Mouse (Mus musculus): Measurements from ENCODE around the gene Cpeb3.

Cpeb3 gene

DNA sequence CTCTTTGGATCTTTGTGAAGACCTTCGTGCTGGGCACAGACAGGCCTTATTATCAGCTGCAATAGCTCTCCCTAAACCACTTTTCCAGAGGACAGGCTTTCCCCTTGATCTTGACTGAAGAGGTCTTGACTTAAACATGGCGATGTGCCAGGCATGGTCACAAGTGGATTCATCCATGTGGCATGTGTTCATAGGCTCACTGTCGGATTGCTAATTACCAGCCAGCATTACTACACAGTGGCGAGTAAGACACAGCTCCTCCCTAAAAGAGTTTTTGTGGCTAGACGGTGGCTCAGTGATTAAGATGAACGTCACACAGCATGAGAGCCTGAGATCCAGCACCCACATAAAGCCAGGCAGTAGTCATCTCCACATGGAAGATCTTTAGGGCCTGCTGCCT, 178.6 kb downstream of the Cpeb3 start:
- DNase-seq (ENCODE audit: low read depth): no peak

DNA sequence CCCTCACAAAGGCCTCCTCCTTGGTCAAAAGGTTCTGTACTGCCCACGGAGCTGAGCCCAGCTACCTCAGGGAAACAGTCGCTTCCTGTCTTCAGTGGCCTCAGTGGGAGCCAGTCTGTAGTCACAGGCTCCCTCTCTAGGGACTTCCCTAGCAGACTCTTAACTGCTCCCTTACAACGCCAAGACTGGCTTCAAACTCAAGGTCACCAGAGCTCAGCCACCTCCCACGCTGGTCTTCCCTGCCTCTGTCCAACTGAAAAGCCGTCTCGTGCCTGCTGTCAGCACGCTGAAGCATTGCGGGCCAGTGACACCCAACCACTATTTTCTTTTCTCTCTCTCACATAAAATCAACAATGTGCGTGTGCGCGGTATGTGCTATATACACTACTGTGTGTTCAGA, 182.0 kb downstream of the Cpeb3 start:
- DNase-seq (ENCODE audit: low read depth): no peak

DNA sequence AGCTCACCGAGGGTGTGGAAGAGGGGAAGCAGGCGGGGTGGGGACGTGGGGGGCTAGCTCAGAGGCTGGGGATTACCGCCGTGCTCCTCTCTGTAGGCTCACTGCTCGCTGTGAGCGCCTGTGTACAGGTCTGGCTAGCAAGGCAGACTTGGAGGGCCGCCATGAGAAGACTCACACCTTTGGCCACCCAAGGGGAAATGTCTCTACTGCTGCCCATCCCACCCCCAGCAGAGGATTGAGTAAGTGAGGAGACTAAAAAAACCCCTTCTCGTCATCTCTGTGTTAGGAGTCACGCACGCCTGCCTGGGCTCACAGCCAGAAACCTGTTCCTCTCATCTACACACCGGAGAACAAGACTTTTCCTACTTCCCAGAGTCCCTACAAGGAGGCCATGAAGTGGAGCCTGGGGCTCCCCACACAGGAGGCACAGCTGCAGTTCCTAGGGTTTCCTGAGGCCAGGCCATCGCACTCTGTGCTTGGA, 182.5 kb downstream of the Cpeb3 start:
- DNase-seq (ENCODE audit: low read depth): no peak

DNA sequence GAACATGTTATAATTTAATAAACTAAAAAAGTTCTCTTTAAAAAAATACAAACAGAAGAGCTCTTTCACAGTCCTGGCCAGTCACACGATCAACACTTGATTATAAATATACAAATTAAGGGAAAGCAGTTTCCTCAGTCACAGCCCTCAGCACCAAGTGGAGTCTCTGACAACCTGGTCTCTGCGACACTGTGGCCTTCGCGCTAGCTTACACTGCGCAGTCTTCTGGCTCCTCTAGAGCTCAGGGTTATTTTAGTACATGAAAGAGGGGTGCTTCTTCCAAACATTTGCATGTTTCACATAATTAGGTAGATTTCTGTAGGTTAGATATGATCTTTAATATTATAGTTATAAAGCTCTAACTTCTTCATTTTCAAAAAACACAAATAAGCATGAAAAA, 186.3 kb downstream of the Cpeb3 start:
- no peak for DNase-seq (ENCODE audit: low read depth)

DNA sequence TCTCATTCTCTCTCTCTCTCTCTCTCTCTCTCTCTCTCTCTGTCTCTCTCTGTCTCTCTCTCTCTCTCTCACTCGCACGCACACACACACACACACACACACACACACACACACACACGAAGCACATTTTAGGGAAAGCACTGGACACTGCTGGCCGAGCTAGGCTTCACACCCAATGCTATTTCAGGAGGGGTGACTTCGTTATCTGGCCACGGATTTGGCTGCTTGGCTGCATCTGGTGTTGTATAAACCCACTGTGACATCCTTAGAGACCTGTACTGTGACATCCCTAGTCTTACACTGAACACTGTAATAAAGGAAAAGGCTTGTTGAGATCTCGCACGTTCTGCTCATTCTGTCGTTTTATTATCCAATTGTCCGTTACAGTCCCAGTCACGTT, 187.4 kb downstream of the Cpeb3 start:
- no peak for DNase-seq (ENCODE audit: low read depth)

DNA sequence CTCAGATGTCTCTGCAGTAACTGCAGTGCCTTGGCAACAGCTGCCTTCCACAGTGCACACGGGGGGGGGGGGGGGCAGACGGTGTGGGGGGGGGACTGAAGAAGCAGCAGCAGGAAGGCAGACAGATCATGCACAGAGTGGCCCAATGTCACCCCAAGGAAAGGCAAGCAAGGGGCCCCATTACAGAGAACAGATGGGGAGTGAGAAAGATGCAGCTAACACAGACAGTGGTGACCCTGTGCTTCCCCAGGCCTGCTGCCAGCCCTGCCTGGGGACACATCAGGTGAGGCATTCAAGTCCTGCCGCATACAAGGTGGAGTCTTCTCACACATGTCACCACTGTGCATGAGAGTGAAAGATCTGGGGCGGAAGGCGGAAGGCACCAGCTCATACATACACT, 187.9 kb downstream of the Cpeb3 start:
- no peak for DNase-seq (ENCODE audit: low read depth)

DNA sequence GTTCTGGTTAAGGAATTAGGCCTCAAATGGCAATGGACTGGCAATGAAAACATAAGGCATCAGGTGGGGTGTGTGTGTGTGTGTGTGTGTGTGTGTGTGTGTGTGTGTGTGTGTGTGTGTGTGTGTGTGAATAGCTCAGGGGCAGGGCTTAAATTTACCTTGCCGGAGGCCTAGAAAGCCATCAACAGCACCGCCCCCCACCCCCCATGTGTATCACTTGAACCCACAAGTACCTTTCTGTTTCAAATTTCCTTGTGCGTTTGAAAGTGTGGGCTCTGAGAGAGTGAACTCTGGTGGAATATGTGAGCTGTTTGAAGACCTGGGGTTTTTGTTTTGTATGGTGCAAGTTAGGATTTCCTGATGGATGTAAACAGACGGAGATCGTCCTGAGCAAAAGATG, 189.5 kb downstream of the Cpeb3 start:
- no peak for DNase-seq (ENCODE audit: low read depth)

DNA sequence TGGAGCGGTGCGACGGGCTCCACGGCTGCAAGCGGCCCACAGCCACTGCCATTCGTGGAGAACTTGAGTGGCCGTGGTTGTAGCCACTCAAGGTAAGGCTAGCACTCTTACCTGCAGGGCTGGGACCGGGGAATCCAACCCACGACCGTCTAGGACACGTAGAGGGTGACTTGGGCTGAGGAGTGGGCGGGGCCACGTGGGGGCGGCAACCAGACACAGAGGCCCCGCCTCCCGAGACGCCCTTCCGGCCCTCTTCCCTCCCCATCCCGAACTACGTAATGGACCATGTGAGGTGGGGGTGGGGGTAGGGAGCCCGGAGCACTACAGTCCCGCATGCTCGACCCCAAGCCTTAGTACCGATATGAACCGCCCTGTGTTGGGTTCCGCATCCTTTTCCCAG, 190.0 kb downstream of the Cpeb3 start:
- DNase-seq (ENCODE audit: low read depth): peak; percentile 56

DNA sequence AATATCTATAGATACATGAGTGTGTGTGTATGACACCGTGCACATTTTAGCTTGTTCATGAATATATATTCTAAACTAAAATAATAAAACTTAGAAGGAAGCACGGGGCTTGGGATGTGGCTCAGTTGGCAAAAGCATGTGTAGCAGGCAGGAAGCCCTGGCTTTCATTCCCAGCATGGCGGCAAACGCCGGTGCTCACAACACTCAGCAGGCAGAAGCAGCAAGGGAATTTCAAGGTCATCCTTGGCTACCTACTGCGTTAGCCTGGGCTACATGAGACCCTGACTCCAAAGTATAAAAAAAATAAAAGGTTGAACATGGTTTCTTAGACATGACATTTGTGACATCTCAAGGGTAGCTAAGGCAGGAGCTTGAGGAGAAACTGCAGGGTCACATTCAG, 191.5 kb downstream of the Cpeb3 start:
- no peak for DNase-seq (ENCODE audit: low read depth)

DNA sequence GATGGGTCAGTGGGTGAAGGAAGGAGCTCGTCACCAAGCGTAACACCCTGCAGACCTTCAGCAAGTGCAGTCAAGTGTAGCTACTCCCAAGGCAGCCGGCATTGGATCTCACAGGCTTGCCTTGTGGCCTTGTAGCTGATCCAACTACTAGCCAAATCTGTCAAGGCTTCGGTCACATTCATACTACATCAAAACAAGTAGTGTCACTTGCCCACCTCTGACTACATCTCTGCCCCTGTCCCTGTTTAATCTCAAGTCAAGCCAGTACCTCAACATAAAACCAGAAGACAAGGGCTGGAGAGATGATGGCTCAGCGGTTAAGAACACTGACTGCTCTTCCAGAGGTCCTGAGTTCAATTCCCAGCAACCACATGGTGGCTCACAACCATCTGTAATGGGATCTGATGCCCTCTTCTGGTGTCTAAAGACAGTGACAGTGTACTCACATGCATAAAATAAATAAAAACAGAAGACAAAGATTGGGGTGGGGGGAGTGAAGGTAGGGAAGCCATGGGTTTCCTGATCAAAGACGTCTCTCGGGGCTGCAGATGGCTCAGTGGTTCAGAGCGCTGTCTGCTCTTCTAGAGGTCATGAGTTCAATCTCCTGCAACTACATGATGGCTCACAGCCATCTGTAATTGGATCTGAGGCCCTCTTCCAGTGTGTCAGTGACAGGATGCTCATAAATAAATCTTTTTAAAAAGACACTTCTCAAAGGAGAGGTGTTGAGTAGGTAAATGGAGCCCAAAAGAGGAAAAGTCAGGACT, 194.0 kb downstream of the Cpeb3 start:
- DNase-seq (ENCODE audit: low read depth): no peak

DNA sequence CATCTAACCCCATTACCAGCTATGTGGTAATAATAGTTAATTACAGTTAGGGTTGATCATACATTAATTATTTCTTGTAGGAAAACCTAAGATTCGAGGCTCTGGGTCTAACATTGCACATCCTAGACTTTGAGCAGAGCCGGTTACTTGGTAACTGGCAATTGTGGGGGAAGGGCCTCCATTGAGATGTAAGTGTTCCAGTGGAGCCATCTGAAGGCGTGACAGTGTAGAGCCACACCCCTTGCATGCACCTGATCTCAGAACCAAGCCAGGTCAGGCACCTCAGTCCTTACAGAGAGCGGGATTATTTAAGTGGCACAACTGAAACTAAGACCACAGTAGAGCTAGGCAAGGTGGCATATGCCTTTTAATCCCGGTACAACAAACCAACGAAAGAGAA, 194.9 kb downstream of the Cpeb3 start:
- DNase-seq (ENCODE audit: low read depth): no peak

DNA sequence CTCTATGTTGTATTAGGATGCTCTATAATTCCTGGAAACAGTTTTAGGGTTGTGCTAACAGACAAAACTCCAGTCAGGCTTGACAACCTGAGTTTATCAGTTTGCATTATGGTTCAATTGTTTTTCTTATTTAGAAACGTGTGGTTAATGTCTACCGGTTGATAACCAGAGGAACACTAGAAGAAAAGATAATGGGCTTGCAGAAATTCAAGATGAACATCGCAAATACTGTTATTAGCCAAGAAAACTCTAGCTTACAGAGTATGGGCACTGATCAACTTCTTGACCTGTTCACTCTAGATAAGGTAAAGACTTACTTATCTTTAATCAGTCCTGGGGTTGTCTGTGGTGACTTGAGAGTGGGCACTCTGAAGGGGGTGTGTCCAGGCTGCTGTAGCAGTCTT, 198.5 kb downstream of the Cpeb3 start:
- DNase-seq (ENCODE audit: low read depth): no peak

DNA sequence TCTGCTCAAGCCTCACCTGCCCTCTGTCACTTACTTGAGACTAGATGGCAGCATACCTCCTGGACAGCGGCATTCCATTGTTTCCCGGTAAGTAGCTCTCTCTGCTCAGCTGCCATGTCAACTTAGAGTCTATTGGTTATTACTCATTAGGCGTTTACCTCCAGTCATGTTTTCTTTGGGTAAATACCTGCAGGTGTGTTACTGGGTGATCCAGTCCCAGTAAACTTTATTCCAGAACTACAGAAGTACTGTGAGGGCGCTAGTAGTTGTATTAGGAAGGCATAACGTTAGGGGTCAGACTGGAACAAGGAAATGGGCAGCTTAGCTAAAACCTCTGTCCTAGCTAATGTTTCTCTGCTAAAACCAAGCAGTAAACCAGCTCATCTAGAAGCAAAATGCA, 203.8 kb downstream of the Cpeb3 start:
- DNase-seq (ENCODE audit: low read depth): no peak
